Mouse (Mus musculus) cerebellum, postnatal 10 days (tissue): Measurements from ENCODE around the gene Bicdl2.
A peak's percentile ranks its signal among the peaks of the same experiment; 100 is the strongest.

Experiments used
- DNase-seq, 2 experiments: peaks; one replicate each; pipeline ENCODE4 v3.0.0; 2021; ENCODE audit warnings: mixed read lengths in 2 of 2

Bicdl2 gene

DNA sequence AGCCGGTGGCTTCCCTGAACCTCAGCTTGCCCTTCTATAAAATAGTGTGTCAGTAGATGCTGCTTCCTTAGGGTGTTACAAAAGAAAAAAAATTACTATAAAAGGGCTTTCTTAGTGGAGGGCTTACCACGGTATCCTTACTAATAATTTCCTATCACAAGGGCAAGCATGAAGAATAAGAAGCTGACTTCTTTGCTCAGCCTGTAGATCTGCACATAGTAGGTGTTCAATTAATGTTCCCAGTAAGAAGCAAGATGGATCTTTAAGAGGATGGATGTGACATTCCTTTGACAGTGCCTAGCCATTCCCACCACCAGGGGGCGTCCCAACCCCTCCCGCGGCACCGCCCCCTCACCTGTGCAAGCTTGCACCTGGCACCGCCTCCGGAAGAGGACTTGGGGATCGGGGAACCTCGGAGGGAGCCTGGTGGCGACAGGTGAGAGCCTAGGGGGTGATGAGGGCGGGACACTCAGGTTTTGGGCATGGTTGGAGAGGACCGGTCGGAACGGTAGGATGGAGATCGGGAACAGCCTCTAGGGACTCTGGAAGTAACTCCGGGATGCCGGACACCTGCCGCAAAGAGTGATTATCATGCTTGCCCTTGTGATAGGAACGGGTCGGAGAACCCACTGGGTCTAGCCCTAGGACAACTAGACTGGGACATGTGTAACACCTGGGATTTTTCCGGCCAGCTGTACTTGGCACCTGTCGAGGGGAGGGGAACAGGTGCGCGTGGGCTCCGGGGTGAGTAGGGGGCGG is at the start of gene Bicdl2:
TSS of gene Bicdl2 (plus strand) at position 390 of the 759 bp plus-strand sequence.
- peak; percentile 59 to 74 for DNase-seq

DNA sequence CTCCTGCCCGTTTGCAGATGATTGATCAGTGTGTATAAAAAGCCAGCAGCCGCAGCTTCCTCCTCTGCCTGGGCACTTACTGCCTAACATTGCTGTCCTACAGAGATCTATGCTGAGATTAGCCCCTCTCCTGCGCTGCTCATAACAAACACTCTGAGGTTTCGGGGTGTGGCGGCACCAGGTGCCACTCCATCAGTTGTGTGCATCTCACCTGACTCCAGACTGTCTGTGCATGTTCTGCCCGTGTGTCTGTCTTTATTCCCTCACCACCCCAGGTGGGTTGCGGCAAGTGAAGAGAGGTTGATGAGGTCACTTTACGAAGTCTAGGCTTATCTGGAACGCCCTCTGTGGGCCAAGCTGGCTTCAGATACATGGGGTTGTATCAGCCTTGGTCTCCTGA is 43.2 kb upstream of the Bicdl2 start:
- DNase-seq, result no peak

DNA sequence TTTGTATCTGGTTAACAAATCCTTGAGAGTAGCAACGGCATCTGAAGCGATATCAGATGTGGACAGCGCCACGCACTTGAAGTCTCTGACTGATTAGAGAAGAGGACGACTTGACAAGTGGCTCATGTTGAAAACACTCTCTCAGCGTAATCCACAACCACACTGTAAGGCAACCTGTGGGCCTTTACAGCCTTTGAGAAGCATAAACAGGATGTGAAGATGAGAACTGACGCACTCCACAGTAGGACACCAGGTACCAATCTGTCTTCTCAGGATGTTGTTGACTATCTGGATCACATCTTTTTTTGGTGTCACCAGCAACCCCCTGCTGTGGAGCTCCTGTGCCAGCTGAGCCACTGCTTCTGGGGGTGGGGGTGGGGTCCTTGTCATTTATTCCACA is 40.0 kb upstream of the Bicdl2 start:
- no peak for DNase-seq

DNA sequence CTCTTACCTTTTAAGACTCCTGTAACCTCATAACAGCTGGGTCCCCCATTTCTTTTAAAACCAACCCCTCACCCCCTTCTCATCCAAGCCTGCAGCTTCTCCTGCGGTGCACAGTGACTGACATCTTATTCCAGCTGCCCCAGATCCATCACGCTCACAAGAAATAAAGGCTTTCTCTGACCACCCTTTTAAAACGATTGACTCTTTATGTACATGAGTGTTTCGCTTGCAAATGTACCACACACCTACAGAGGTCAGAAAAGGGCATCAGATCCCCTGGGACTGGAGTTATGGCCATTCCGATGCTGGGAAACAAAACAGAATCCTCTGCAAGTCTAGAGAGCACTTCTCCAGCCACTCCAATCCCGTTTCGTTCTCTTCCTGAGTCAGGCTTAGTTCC is 32.5 kb upstream of the Bicdl2 start:
- DNase-seq, result no peak

DNA sequence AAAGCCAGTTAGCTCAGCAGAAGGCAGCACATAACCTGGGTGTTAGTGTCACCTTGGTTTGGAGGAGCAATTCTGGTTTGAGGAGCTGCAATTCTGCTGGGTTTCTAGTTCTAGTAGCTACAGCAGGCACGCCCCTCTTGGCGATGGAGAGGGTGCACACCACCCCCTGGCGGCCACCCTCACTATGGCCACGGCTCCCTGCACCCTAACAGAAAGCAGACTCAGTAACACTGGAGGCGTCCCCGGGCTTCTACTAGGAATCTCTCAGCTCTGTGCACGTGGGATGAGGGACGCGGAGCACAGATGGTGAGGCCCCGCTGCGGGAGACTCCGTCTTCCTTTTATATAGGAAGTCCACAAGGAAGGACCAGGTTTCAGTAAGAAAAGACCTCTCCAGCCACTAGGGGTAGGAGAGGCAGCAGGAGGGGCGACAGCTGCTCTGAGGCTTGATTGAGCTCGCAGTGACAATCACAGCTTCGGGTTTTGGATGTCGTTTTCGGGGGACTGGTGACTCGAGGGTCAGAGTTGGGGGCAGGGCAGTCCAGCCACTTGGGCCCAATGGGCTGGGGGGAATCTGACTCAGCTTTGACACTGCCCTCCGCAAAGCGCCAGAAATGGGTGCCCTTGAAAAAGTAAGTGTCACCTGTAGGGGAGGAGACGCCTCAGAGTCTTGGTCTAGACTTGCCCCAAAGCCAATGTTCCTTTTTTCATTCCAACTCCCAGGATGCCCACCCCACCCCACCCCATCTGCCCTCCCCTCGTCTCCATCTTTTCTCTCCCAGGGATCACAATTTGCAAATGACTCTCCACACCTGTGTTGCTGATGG is 29.9 kb upstream of the Bicdl2 start:
- DNase-seq, result peak; percentile 91 to 93

DNA sequence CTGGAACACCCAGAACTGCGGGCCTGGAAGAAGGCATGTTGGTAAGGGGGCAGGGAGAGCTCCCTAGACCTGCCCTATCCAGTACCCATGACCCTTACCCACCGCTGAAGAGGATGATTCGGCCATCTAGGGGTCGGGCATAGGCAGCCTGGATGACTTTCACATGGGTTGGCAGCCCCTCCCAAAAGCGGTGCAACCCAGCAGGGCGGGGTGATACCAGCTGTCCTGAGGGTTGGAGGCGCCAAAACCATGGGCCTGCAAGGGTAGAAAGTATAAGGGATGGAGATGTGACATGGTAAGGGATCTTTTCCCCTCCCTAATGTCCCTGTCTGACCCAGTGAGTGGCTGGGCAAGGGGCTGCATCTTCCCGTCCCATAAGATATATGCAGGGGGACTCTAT is 29.1 kb upstream of the Bicdl2 start:
- peak; percentile 52 to 62 for DNase-seq

DNA sequence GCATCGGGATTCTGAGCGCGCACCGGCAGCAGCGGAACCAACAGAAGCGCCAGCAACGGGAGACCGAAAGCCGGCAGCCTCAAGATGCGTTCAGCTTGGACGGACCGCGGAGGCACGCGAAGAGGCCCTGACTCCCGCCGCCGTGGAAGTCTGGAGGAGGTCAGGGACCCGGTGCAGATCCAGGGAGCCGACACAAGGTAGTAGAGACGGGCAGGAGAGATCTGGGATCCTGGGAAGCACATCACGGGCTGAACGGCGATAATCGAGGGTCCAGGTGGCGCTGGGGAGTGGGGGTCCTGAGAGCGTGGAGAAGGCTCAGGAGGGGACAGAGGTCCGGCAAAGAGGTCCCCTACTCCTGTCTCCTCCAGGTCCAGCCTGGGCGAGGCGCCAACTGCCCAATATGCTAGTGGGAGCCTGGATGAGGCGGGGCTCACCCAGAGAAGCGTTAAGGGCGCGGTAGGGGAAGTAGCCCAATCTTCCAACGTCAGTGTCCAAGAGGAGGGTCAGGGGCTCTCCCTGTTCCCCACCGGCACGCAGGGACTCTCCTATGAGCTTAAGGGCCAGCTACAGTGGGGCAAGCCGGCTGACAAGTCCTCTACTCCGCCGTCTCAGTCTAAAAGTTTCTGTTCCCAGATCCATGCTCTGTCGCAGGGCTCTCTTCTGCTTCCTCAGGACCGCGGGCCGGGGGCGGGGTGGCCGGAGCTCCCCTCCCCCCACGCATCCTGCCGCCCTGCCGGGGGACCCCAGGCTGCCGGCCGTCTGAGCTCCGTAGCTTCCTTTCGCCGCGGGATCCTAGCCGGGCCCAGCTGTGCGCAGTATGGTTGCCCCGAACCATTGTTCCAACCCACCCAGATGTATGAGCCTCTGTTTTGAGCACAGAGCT is 15.5 kb upstream of the Bicdl2 start, which contains the start of gene Mmp25:
TSS of gene Mmp25 (minus strand) at position 665 of the 883 bp plus-strand sequence.
- peak; percentile 66 to 67 for DNase-seq

DNA sequence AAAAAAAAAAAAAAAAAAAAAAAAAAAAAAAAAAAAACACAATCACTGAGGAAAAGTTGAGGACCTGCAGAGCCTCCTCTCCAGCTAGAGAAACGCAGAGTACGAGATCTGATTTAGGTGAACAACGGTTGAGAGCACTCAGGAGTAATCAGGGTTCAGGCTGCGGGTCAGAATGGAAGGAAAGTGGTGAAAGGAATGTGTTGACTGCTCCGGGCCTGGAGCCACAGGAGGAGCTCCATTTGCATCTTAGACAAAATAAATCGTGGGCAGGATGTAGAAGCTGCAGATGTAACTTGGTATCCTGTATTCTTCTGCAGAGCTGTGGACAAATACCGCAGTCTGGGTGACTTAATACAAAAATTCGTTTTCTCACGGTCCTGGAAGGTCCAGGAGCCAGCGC is 14.4 kb upstream of the Bicdl2 start:
- no peak for DNase-seq

DNA sequence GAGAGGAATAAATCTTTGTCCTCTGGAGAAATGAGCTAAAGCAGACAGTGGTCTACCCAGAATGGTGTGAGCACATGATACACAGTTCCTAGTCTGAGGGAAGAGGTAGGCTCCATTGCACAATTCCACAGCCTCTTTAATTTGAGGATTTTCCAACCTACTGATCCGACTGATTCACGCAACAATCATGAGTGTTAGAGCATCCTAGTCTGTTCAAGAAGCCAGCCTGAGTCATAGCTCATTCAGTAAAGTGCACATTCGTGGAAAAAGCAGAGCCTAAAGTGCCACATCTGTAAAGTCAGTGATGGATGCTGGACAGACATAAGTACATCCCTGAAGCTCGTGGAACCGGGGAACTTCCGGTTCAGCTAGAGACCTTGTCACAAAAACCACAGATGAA is 8.9 kb upstream of the Bicdl2 start:
- DNase-seq, result no peak

DNA sequence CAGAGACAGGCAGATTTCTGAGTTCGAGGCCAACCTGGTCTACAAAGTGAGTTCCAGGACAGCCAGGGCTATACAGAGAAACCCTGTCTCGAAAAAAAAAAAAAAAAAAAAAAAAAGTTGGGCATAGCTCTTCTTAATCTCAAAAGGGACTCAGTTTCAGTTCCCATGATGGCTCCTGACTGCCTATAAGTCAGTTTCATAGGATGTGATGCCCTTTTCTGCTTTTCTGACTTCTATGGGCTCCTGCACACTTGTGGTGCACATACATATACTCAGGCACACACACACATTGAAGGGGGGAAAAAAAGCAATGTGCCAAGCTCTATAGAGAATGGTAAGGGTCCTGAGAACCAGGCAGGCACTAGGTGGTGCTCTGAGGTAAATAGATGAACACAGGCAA is 7.0 kb upstream of the Bicdl2 start:
- no peak for DNase-seq

DNA sequence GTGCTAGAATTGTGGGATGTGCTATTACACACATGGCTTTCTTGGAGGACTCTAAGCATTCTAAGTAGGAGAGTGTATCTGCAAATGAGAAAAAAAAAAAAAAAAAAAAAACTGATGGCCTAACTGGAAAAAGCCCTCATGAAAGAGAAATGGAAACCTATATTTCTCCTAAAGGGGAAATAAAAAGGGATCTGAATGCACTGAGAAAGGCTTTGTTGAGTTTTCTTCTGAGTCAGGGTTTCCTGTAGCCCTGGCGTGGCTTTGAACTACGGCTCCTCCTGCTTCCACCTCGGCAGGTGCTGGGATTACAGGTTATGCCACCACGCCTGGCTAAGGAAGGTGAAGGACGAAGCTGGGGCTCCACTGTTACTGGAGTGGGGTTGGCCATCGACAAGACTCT is 6.3 kb upstream of the Bicdl2 start:
- DNase-seq, result no peak

DNA sequence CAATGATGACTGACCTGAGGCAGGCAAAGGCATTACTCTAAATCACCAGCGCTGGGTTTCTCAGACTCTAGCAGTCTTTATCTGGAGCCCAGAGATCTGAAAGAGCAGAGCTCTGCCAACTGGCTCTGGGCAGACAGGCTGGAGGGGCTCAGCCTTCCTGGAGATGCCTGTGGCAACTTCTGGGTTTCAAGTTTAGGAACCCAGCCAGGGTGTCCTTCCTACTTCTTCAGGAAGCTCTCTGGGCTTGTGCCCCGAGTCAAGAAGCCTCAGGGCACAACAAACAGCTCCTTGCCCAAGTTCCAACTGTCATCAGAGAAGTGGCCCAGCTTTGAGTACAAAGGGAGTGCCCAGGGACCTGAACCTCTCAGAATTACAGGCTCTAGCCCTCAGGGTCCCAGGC is 5.9 kb upstream of the Bicdl2 start:
- no peak for DNase-seq

DNA sequence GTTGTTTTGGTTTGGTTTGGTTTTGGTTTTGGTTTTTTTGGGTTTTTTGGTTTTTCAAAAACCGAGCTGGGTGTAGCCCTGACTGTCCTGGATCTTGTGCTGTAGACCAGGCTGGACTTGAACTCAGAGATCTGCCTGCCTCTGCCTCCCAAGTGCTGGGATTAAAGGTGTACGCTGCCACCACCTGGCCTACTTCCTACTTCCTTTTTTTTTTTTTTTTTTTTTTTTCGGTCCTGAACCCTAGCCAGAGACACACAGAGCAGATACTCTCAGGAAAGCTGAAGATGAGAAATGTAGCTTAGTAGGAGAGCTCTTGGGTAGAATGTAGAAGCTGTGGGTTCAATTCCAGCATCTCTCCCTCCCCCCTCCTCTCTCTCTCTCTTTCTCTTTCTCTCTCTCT is 1.9 kb upstream of the Bicdl2 start:
- DNase-seq, result no peak

DNA sequence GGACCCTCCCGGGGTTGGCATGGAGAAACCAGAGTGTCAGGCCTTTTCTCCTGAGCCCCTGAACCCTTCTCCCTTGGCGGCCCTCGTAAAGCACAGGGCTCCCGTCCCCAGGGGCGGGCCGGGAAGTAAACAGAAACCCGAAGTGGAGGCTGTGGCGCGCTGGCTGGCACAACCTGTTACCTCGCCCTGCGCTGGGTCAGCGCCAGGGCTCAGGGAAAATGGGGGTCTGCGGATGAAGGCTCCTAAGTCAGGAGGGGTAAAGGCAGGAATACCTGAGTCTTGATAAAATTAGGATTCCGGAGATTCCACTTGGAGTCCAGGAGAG is 532 bp downstream of the Bicdl2 start:
- no peak for DNase-seq

DNA sequence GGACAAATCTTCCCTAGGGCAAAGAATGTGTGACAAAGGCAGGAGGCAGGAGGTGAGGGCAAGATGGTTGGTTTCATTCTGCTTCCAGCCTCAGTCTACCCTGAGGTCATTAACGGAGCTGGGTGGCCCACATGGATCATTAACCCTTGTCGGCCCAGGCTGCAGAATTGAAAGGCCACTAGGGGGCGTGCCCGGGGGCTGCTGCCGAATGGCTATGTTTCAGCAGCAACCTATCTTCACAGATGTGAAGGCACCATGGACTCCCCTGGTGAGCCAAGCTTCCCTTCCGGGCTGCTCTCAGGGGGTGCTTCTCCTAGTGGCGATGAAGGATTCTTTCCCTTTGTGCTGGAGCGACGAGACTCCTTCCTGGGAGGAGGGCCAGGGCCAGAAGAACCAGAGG is 1.2 kb downstream of the Bicdl2 start:
- peak in 1 of 2 experiments; percentile 40 for DNase-seq

DNA sequence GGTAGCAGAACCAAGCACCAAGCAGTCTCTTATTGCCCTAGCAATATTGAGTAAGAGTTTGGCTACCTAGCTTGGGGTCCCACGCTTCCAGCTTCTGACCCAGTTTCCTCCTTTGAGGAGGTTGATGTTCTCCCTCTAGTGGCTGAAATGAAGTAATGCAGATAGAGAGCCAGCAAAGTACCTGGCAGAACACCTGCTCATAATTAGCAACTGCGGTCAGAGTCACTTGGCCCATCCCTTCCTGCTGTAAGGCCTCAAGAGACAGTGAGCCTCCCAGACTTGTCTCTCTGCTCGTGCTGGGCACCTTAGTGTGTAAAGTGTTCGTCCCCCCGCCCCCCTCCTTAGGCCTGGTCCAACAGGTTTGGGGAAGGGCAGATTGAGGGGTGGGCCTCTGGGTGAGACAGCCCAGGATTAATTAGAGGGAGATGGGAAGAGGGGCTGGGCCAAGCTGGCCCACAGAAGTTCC is 4.3 kb downstream of the Bicdl2 start:
- DNase-seq, result peak; percentile 55 to 70

DNA sequence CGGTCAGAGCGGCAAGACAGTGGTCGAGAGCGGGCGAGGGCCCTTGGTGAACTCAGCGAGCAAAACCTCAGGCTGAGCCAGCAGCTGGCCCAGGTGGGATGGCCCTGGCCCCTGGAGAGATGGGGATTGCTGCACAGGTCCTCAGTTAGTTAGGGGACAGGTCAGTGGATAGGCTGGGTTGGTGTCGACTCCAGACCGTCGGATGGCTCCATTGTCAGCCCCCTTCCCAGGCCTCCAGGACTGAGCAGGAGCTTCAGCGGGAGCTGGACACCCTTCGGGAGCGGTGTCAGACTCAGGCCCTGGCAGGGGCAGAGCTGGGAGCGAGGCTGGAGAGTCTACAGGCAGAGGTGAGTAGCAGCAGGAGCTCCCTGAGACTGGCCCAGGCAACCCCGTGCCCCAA is 5.2 kb downstream of the Bicdl2 start:
- DNase-seq, result no peak

DNA sequence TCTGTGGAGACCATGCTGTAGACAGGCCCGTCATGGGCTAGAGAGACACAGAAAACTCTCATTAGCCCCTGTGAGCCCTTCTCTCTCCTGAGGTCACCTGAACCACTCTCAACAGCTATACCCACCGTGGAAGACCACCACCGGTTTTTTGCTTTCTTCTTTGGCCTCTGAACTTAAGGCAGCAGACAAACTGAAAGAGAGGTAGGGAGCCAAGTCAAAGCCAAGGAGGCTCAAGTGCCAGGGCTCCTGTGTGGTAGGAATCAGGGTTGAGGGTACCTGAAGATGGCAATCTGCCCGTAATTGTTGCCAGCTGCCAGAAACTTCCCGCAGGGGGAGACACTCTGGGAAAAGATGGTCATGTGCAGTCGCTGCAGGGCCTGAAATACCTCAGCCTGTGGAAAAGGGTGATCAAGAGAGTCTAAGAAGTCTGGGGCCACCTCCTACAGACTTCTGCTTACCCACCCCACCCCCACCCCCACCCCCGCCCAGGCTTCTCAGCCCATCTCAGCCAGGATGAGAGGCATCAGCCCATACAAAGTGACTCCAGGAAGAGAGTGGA is 10.3 kb downstream of the Bicdl2 start:
- no peak for DNase-seq

DNA sequence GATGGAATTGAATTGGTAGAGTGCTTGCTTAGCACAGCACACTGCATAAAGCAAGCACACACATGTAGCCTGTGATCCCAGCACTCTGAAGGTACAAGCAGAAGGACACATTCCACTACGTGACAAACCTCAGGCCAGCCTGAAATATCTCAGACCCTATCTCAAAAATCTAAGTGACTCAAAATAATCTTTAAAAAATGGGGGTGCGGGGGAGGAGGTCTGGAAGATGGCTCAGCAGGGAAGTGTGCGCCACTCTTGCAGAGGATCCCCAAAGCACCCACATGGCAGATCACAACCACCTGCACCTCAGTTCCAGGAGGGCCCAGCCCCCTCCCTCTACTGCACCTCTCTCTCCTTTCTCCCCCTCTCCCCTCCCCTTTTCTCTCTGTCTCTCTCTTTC is 11.2 kb downstream of the Bicdl2 start:
- DNase-seq, result no peak

DNA sequence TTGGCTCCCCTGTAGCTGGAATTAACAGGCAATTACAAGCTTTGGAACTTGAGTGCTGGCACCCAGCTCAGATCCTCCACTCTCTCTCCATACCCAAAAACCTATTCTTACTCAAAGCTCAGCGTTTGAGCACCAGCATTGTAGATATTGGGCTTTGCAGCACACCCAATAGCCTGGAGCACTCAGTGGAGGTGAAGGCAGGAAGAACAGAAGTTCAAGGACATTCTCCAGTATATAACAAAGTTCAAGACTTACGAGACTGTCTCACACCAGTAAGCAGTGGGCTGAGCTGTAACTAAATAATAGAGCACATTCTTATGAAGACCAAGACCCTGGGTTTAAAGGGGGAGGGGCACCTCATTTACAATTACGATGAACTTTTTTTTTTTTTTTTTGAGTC is 12.5 kb downstream of the Bicdl2 start:
- DNase-seq, result no peak

DNA sequence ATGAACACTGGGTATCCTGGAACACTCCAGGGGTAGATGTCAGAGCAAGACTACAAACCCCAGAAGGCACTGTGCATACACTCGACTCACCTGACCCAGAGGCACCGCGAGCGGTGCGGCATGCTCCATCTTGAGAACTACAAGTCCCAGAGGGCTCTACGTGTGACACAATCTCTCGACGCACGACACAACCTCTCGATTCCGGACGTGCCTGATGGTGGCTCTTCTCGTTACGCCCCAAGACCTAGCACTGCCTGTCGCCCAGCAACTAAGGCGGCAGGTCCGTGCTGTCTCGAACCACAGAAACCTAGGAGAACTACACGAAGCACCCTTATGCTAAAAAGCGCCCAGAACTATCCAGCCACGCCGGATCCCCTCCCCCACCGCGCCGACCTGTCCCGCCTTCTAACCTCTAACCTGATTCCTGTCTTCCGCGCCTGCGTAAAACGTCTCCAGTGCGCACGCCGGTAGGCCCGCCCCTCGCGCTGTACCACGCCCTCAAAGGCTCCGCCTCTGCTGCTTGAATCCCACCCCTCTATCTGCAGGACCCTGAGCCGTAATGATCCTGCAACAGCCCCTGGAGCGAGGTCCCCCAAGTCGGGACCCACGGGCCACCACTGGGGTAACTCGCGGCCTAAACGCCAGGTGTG is 13.2 kb downstream of the Bicdl2 start, which contains the start of the genes Hcfc1r1 and Thoc6:
TSS of gene Hcfc1r1 (plus strand) at position 173 of the 650 bp plus-strand sequence.
TSS of gene Thoc6 (minus strand) at position 459 of the 650 bp plus-strand sequence.
- DNase-seq, result peak; percentile 96 to 97
